Mouse (Mus musculus): Measurements from ENCODE around the gene Naa50. TPM values are rescaled to one million over a fixed set of nuclear protein-coding genes. Genes with fewer than 3 reads are reported as not detected.

Gene Naa50
- total RNA-seq, 1 experiment = 72.5 TPM

GRCm38 (mm10) chr16:44190032-44190431 is 50.4 kb downstream of the Naa50 start:
- no peaks in the 10 kb centered on the region for H3K9me3 ChIP-seq (ENCODE audit: control insufficient read depth, insufficient read depth, low read depth, low read length)
- DNase-seq (ENCODE audit: low read depth, low spot score) = no peak
- H3K9ac ChIP-seq (ENCODE audit: insufficient read depth, low read depth, low read length, poor library complexity, severe bottlenecking) = no peak overlapping the region
- no peaks in the 10 kb centered on the region; a peak in 1 of 4 replicates for H3K4me1 ChIP-seq (ENCODE audit: control insufficient read depth in 2 of 2, insufficient read depth in 2 of 2, low read length in 2 of 2, poor library complexity in 1 of 2)
- H3K36me3 ChIP-seq (ENCODE audit: control insufficient read depth, insufficient read depth, low read length, poor library complexity, severe bottlenecking) = no peaks in the 10 kb centered on the region
- no peak for TF ChIP-seq ZC3H11A (IDR thresholded peaks at IDR 0.05; ENCODE audit: borderline replicate concordance, low read depth, low read length)
- TF ChIP-seq HCFC1 (IDR thresholded peaks at IDR 0.05; ENCODE audit: borderline replicate concordance, insufficient read depth, low read length) = no peak
- TF ChIP-seq MAFK (IDR thresholded peaks at IDR 0.05; ENCODE audit: insufficient read depth, low read depth, low read length) = no peak
- TF ChIP-seq ZNF384 (IDR thresholded peaks at IDR 0.05; ENCODE audit: low read depth, low read length) = no peak
- no peak for TF ChIP-seq CHD2 (IDR thresholded peaks at IDR 0.05; ENCODE audit: low read depth, low read length)
- H3K27ac ChIP-seq (ENCODE audit: insufficient read depth, low read depth, low read length, poor library complexity, severe bottlenecking) = no peak overlapping the region
- no peak overlapping the region for H3K4me3 ChIP-seq (ENCODE audit: insufficient read depth in 1 of 2, low read depth in 1 of 2, low read length in 2 of 2, poor library complexity in 1 of 2, severe bottlenecking in 1 of 2)
- in situ Hi-C loops (cut with MboI; ENCODE audit: low sequenced_read_pairs in 2 of 2, unreplicated experiment in 2 of 2) = no loop called here

GRCm38 (mm10) chr16:44190968-44191367 is 51.3 kb downstream of the Naa50 start:
- Histone ChIP-seq H3K9ac (ENCODE audit: insufficient read depth, low read depth, low read length, poor library complexity, severe bottlenecking) (no peak overlapping the region), H3K9me3 (ENCODE audit: control insufficient read depth, insufficient read depth, low read depth, low read length) (no peaks in the 10 kb centered on the region), H3K4me1 (ENCODE audit: control insufficient read depth in 2 of 2, insufficient read depth in 2 of 2, low read length in 2 of 2, poor library complexity in 1 of 2) (no peaks in the 10 kb centered on the region; a peak in 1 of 4 replicates), H3K4me3 (ENCODE audit: insufficient read depth in 1 of 2, low read depth in 1 of 2, low read length in 2 of 2, poor library complexity in 1 of 2, severe bottlenecking in 1 of 2) (no peak overlapping the region), H3K27ac (ENCODE audit: insufficient read depth, low read depth, low read length, poor library complexity, severe bottlenecking) (no peak overlapping the region), H3K36me3 (ENCODE audit: control insufficient read depth, insufficient read depth, low read length, poor library complexity, severe bottlenecking) (no peaks in the 10 kb centered on the region)
- no peak for TF ChIP-seq ZNF384 (IDR thresholded peaks at IDR 0.05; ENCODE audit: low read depth, low read length)
- no peak for TF ChIP-seq HCFC1 (IDR thresholded peaks at IDR 0.05; ENCODE audit: borderline replicate concordance, insufficient read depth, low read length)
- no peak for TF ChIP-seq CHD2 (IDR thresholded peaks at IDR 0.05; ENCODE audit: low read depth, low read length)
- TF ChIP-seq ZC3H11A (IDR thresholded peaks at IDR 0.05; ENCODE audit: borderline replicate concordance, low read depth, low read length) = no peak
- no peak for TF ChIP-seq MAFK (IDR thresholded peaks at IDR 0.05; ENCODE audit: insufficient read depth, low read depth, low read length)
- in situ Hi-C loops (cut with MboI; ENCODE audit: low sequenced_read_pairs in 2 of 2, unreplicated experiment in 2 of 2) = no loop called here
- DNase-seq (ENCODE audit: low read depth, low spot score) = no peak

GRCm38 (mm10) chr16:44199066-44199703 is 59.6 kb downstream of the Naa50 start:
- H3K4me1 ChIP-seq (ENCODE audit: control insufficient read depth in 2 of 2, insufficient read depth in 2 of 2, low read length in 2 of 2, poor library complexity in 1 of 2) = no peaks in the 10 kb centered on the region
- H3K36me3 ChIP-seq (ENCODE audit: control insufficient read depth, insufficient read depth, low read length, poor library complexity, severe bottlenecking) = no peaks in the 10 kb centered on the region
- no peak overlapping the region for H3K4me3 ChIP-seq (ENCODE audit: insufficient read depth in 1 of 2, low read depth in 1 of 2, low read length in 2 of 2, poor library complexity in 1 of 2, severe bottlenecking in 1 of 2)
- in situ Hi-C loops (cut with MboI; ENCODE audit: low sequenced_read_pairs in 2 of 2, unreplicated experiment in 2 of 2) = no loop called here
- H3K9ac ChIP-seq (ENCODE audit: insufficient read depth, low read depth, low read length, poor library complexity, severe bottlenecking) = no peak overlapping the region
- TF ChIP-seq HCFC1 (IDR thresholded peaks at IDR 0.05; ENCODE audit: borderline replicate concordance, insufficient read depth, low read length) = no peak
- TF ChIP-seq CHD2 (IDR thresholded peaks at IDR 0.05; ENCODE audit: low read depth, low read length) = no peak
- no peak for TF ChIP-seq ZC3H11A (IDR thresholded peaks at IDR 0.05; ENCODE audit: borderline replicate concordance, low read depth, low read length)
- TF ChIP-seq MAFK (IDR thresholded peaks at IDR 0.05; ENCODE audit: insufficient read depth, low read depth, low read length) = no peak
- no peak for TF ChIP-seq ZNF384 (IDR thresholded peaks at IDR 0.05; ENCODE audit: low read depth, low read length)
- no peak overlapping the region for H3K27ac ChIP-seq (ENCODE audit: insufficient read depth, low read depth, low read length, poor library complexity, severe bottlenecking)
- DNase-seq (ENCODE audit: low read depth, low spot score) = no peak
- H3K9me3 ChIP-seq (ENCODE audit: control insufficient read depth, insufficient read depth, low read depth, low read length) = no peaks in the 10 kb centered on the region

GRCm38 (mm10) chr16:44200146-44200545 is 60.5 kb downstream of the Naa50 start:
- no peak for DNase-seq (ENCODE audit: low read depth, low spot score)
- in situ Hi-C loops (cut with MboI; ENCODE audit: low sequenced_read_pairs in 2 of 2, unreplicated experiment in 2 of 2) = no loop called here
- Histone ChIP-seq H3K9ac (ENCODE audit: insufficient read depth, low read depth, low read length, poor library complexity, severe bottlenecking) (no peak overlapping the region), H3K4me1 (ENCODE audit: control insufficient read depth in 2 of 2, insufficient read depth in 2 of 2, low read length in 2 of 2, poor library complexity in 1 of 2) (no peaks in the 10 kb centered on the region), H3K4me3 (ENCODE audit: insufficient read depth in 1 of 2, low read depth in 1 of 2, low read length in 2 of 2, poor library complexity in 1 of 2, severe bottlenecking in 1 of 2) (no peak overlapping the region), H3K36me3 (ENCODE audit: control insufficient read depth, insufficient read depth, low read length, poor library complexity, severe bottlenecking) (no peaks in the 10 kb centered on the region), H3K27ac (ENCODE audit: insufficient read depth, low read depth, low read length, poor library complexity, severe bottlenecking) (no peak overlapping the region), H3K9me3 (ENCODE audit: control insufficient read depth, insufficient read depth, low read depth, low read length) (no peaks in the 10 kb centered on the region)
- no peak for TF ChIP-seq CHD2 (IDR thresholded peaks at IDR 0.05; ENCODE audit: low read depth, low read length)
- no peak for TF ChIP-seq MAFK (IDR thresholded peaks at IDR 0.05; ENCODE audit: insufficient read depth, low read depth, low read length)
- TF ChIP-seq ZC3H11A (IDR thresholded peaks at IDR 0.05; ENCODE audit: borderline replicate concordance, low read depth, low read length) = no peak

Measured in ES-E14 (cell line).